Mouse (Mus musculus) heart, adult 2 months (tissue): Measurements from ENCODE around the gene Samd4b. TPM values are rescaled to one million over a fixed set of nuclear protein-coding genes. Genes with fewer than 3 reads are reported as not detected.
"Not testable (repeated sequence)": the region's sequence is repeated elsewhere in the genome, so short reads cannot be mapped to it uniquely, and the experiment has no call there.

Experiments
- DNase-seq, 2 experiments: peaks; one replicate each; pipeline ENCODE4 v3.0.0; 2021
- H3K27ac ChIP-seq: fragments of 200-600 bp; 2 replicates; pipeline ENCODE4 v1.8.1; 2022
- H3K27me3 ChIP-seq: fragments of 200-500 bp; 2 replicates; pipeline ENCODE4 v1.6.1; 2012; ENCODE audit warnings: mild to moderate bottlenecking, low read length, inconsistent platforms, mixed read lengths; ENCODE audit not compliant: control insufficient read depth, insufficient read depth
- H3K36me3 ChIP-seq: fragments of 200-500 bp; 2 replicates; pipeline ENCODE4 v1.6.1; 2012; ENCODE audit warnings: low read length, inconsistent platforms; ENCODE audit not compliant: control insufficient read depth, insufficient read depth
- H3K4me1 ChIP-seq: fragments of 200-500 bp; 2 replicates; pipeline ENCODE4 v1.6.1; 2011; ENCODE audit warnings: low read length; ENCODE audit not compliant: control insufficient read depth, insufficient read depth
- H3K4me3 ChIP-seq: fragments of 200-600 bp; 2 replicates; pipeline ENCODE4 v1.8.1; 2022
- H3K79me2 ChIP-seq: fragments of 200-500 bp; replicated peaks from 2 replicates; pipeline ENCODE4 v1.6.1; 2012; ENCODE audit warnings: mild to moderate bottlenecking, inconsistent platforms, low read length, moderate library complexity, mixed read lengths; ENCODE audit not compliant: control insufficient read depth, insufficient read depth
- H3K9ac ChIP-seq: fragments of 200-500 bp; 2 replicates; pipeline ENCODE4 v1.6.1; 2012; ENCODE audit warnings: low read depth, mild to moderate bottlenecking, control low read depth, inconsistent platforms, low read length, mixed read lengths
- CTCF ChIP-seq: fragments of 200-600 bp; IDR thresholded peaks from 2 replicates; pipeline ENCODE4 v1.8.1; 2022; ENCODE audit warnings: antibody characterized with exemption, mild to moderate bottlenecking, moderate library complexity
- EP300 ChIP-seq: fragments of 200-500 bp; IDR thresholded peaks from 2 replicates; pipeline ENCODE4 v1.6.1; 2011; ENCODE audit warnings: low read depth, low read length, control low read depth; ENCODE audit not compliant: insufficient read depth
- POLR2A ChIP-seq: fragments of 200-500 bp; IDR thresholded peaks from 2 replicates; pipeline ENCODE4 v1.6.1; 2011; ENCODE audit warnings: mild to moderate bottlenecking, low read depth, low read length, control low read depth; ENCODE audit not compliant: insufficient read depth
- WGBS: fragments of 180-500 bp; shearing (Covaris S2); methylation state at CpG from one replicate; pipeline ENCODE4 v1.1.7; 2018; 5-methylcytosine and 5-hydroxymethylcytosine counted together
- intact Hi-C: fragments of 180-260 bp; cut with DNase I; formaldehyde crosslinking; loops from one replicate; pipeline ENCODE4 v1.15.1; 2025
- polyA plus RNA-seq: library from polyadenylated mRNA; depleted of rRNA; stranded (reverse); fragments of >200 nt; gene quantifications from 2 replicates; pipeline ENCODE4 v1.2.3, GENCODE M21; 2012
- total RNA-seq, 2 experiments: library from RNA; stranded (reverse); gene quantifications; 2 replicates each; pipeline ENCODE4 v1.2.3; 2021

Gene Samd4b
- total and polyA plus RNA-seq, 3 experiments = 21.9 to 46.1 (median 22.4) TPM

GRCm38 (mm10) chr7:28393272-28393951, 204.5 kb downstream of the Samd4b start:
- peak in 1 of 2 experiments; percentile 21 for DNase-seq
- TF ChIP-seq CTCF = no peak
- no peak for TF ChIP-seq EP300
- no peak for TF ChIP-seq POLR2A
- Histone ChIP-seq H3K36me3 (no peaks in the 10 kb centered on the region), H3K27ac (peak overlapping the region; percentile 84), H3K4me1 (0 out of 2 replicates have a peak, but pooled peaks cover 2% of the 10 kb centered on the region), H3K9ac (peak overlapping the region; percentile 87), H3K79me2 (peaks cover 2% of the 10 kb centered on the region; the same call in 1 of the 2 replicates), H3K27me3 (no peaks in the 10 kb centered on the region), H3K4me3 (peak overlapping the region; percentile 96)
- intact Hi-C loops = no loop called here
- 3% methylated on average over 22 of the region's 22 CpGs for WGBS

- Histone ChIP-seq H3K79me2 (peaks cover 2% of the 10 kb centered on the region; the same call in 1 of the 2 replicates), H3K9ac (peak within 1 kb of the TSS; percentile 87), H3K36me3 (no peaks in the 10 kb centered on the region), H3K27ac (peak within 1 kb of the TSS; percentile 84), H3K4me3 (peak within 1 kb of the TSS; percentile 96), H3K27me3 (no peaks in the 10 kb centered on the region), H3K4me1 (0 out of 2 replicates have a peak, but pooled peaks cover 2% of the 10 kb centered on the region)
- intact Hi-C loops = no loop called here
- under 1% methylated on average over 58 of the region's 58 CpGs for WGBS
- TF ChIP-seq EP300 (peak; percentile 65), CTCF (no peak), POLR2A (peak; percentile 99)
- peak; percentile 93 to 98 for DNase-seq
Observed at GRCm38 (mm10) chr7:28392429-28393271, 205.3 kb downstream of the Samd4b start, which contains the start of the genes Med29 and Paf1. TSS of gene Med29 (minus strand) at chr7:28392708. TSS of gene Paf1 (plus strand) at chr7:28392951.

- H3K9ac ChIP-seq = no peak overlapping the region
- no peak overlapping the region for H3K27ac ChIP-seq
- DNase-seq = peak in 1 of 2 experiments; percentile 13
- peaks cover 2% of the 10 kb centered on the region; the same call in 1 of the 2 replicates for H3K79me2 ChIP-seq
- no peaks in the 10 kb centered on the region for H3K27me3 ChIP-seq
- 95% methylated on average over 3 of the region's 3 CpGs for WGBS
- H3K4me1 ChIP-seq = peaks cover 2% of the 10 kb centered on the region; the same call in 1 of the 2 replicates
- no peak overlapping the region for H3K4me3 ChIP-seq
- TF ChIP-seq POLR2A (no peak), EP300 (no peak), CTCF (no peak)
- intact Hi-C loops = no loop called here
- H3K36me3 ChIP-seq = no peaks in the 10 kb centered on the region
Observed at GRCm38 (mm10) chr7:28390331-28390730, 207.6 kb downstream of the Samd4b start.

- peaks cover 13% of the 10 kb centered on the region for H3K4me1 ChIP-seq
- H3K36me3 ChIP-seq, H3K4me3 ChIP-seq, H3K79me2 ChIP-seq, DNase-seq, H3K27me3 ChIP-seq, H3K9ac ChIP-seq, H3K27ac ChIP-seq: not testable (repeated sequence)
- WGBS = 83% methylated on average over 7 of the region's 7 CpGs
- intact Hi-C loops = loop anchor here (5.0 kb wide), 1 partner anchor 110 kb away; the partner anchor contains the start of gene Eid2b
Observed at GRCm38 (mm10) chr7:28387384-28387783, 210.6 kb downstream of the Samd4b start.

GRCm38 (mm10) chr7:28386877-28387276, 211.1 kb downstream of the Samd4b start:
- not testable (repeated sequence) for DNase-seq, H3K36me3 ChIP-seq, H3K27me3 ChIP-seq, H3K9ac ChIP-seq, H3K79me2 ChIP-seq, H3K27ac ChIP-seq, H3K4me3 ChIP-seq
- WGBS = 68% methylated on average over 6 of the region's 6 CpGs
- peaks cover 15% of the 10 kb centered on the region for H3K4me1 ChIP-seq
- intact Hi-C loops = loop anchor here (1.0 to 5.0 kb wide), 2 partner anchors 14 to 110 kb away; partner anchors contain the start of gene Eid2b
